Mouse (Mus musculus) embryonic fibroblast, embryonic 13.5 days (primary cell): Measurements from ENCODE around the gene Cryzl2.

Experiments used
- CTCF ChIP-seq: IDR thresholded peaks from 2 replicates; pipeline ENCODE4 v1.5.1; 2011; ENCODE audit warnings: mild to moderate bottlenecking, control low read depth, low read length, moderate library complexity, borderline replicate concordance; ENCODE audit not compliant: insufficient read depth
- POLR2A ChIP-seq: IDR thresholded peaks from 2 replicates; pipeline ENCODE4 v1.6.1; 2011; ENCODE audit warnings: low read depth, mild to moderate bottlenecking, control low read depth, low read length, moderate library complexity

GRCm38 (mm10) chr1:157467866-157468265 lies 9.5 kb downstream of the Cryzl2 start:
- TF ChIP-seq CTCF (no peak), POLR2A (no peak)
